Mouse (Mus musculus): Measurements from ENCODE around the gene Slc10a6. TPM values are rescaled to one million over a fixed set of nuclear protein-coding genes. Genes with fewer than 3 reads are reported as not detected.

Slc10a6 gene
- polyA plus RNA-seq, 1 experiment from 2014 or later: not detected

DNA sequence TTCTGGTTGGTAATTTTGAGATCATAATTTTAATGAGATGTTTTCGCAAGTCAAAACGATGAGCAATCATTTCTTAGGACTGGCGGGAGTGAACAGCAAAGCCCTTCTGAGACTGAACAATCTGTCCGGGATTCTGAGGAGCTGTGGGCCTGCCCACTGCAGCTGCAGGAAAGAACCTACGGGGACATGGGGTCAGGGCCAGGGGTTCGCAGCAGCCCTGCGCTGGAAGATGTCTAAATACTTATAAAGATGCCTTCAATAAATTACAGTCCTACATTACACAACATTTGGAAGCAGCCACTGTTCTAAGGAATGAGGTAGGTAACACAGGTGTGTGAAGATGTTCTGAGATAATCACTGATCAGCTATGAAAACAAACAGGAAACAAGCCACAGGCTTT is 23.5 kb downstream of the Slc10a6 start:
- no peaks in the 10 kb centered on the region for H3K9me3 ChIP-seq (ENCODE audit: control insufficient read depth, low read length)
- no peaks in the 10 kb centered on the region for H3K36me3 ChIP-seq (ENCODE audit: control insufficient read depth, insufficient read depth, low read length)
- no peak overlapping the region for H3K4me3 ChIP-seq (ENCODE audit: low read length)
- no peak overlapping the region for H3K9ac ChIP-seq (ENCODE audit: low read depth, low read length)
- no peak overlapping the region for H3K4me2 ChIP-seq (replicated peaks; ENCODE audit: low read depth, low read length)
- no peaks in the 10 kb centered on the region for H3K27me3 ChIP-seq (ENCODE audit: control insufficient read depth, insufficient read depth, low read length)
- no peak overlapping the region for H3K27ac ChIP-seq (ENCODE audit: low read depth, low read length)
- ATAC-seq (ENCODE audit: low FRiP score, low TSS enrichment): no peak
- H3K4me1 ChIP-seq (ENCODE audit: control insufficient read depth, insufficient read depth, low read length): no peaks in the 10 kb centered on the region
- WGBS: 69% methylated on average over 7 of the region's 7 CpGs

DNA sequence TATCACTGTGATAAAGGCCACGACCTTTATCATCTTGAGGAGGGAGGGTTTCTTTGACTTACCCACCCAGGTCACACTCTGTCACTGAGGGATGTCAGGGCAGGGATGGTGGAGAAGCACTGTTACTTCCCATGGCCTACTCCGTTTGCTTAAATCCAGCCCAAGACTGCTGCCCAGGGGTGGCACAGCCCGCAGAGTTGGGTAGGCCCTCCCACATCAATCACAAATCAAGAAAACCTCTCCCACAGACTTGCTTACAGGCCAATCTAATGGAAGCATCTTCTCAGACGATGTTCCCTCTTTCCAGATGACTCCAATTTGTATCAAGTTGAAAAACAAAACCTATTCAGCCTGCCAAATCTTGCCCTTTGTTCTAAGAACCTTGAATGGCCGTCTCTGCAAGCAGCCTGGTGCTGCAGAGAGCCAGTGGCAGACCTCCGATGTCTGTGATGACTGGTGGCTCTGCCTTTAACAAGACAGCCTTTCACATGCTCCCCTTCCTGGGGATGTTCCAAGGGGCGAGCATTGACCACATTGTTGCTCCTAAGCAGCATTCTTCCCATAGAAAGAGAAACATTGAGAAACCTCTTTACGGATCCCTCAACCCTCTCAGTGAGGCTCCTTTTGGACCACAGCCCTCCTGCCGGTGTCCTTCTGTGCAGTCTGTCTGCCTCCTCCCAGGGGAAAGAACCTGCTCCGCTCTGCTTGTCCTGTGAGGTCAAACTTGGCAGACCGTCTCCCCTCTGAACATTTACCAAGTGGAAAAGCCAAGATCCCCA is 25.9 kb downstream of the Slc10a6 start:
- no peak for ATAC-seq (ENCODE audit: low FRiP score, low TSS enrichment)
- Histone ChIP-seq H3K9me3 (ENCODE audit: control insufficient read depth, low read length) (no peaks in the 10 kb centered on the region), H3K4me1 (ENCODE audit: control insufficient read depth, insufficient read depth, low read length) (no peaks in the 10 kb centered on the region), H3K27me3 (ENCODE audit: control insufficient read depth, insufficient read depth, low read length) (no peaks in the 10 kb centered on the region), H3K4me2 (replicated peaks; ENCODE audit: low read depth, low read length) (no peak overlapping the region), H3K9ac (ENCODE audit: low read depth, low read length) (no peak overlapping the region), H3K27ac (ENCODE audit: low read depth, low read length) (no peak overlapping the region), H3K4me3 (ENCODE audit: low read length) (no peak overlapping the region), H3K36me3 (ENCODE audit: control insufficient read depth, insufficient read depth, low read length) (peaks cover 8% of the 10 kb centered on the region; the same call in 1 of the 2 replicates)
- 75% methylated on average over 11 of the region's 11 CpGs for WGBS

DNA sequence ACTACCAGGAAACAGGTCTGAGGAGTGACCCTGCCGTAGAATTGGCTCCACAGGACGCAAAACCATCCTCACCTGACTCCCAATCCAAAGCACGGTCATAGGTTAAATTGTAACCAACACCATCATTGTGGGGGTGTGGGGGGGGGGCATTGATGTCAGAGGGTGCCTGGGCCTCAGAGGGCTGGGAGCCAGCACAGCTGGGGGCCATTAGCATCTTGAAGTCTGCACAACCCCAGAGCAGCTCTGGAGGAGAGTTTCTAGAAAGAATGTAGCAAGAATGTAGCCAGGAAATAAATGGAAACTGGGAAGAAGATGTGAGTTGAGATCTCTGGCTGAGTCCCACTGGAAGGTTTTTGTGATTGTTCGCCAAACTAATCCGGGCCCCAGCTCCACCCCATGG is 30.3 kb downstream of the Slc10a6 start:
- no peaks in the 10 kb centered on the region for H3K9me3 ChIP-seq (ENCODE audit: control insufficient read depth, low read length)
- H3K4me3 ChIP-seq (ENCODE audit: low read length): no peak overlapping the region
- H3K27me3 ChIP-seq (ENCODE audit: control insufficient read depth, insufficient read depth, low read length): no peaks in the 10 kb centered on the region
- H3K4me1 ChIP-seq (ENCODE audit: control insufficient read depth, insufficient read depth, low read length): no peaks in the 10 kb centered on the region
- H3K9ac ChIP-seq (ENCODE audit: low read depth, low read length): no peak overlapping the region
- no peak overlapping the region for H3K4me2 ChIP-seq (replicated peaks; ENCODE audit: low read depth, low read length)
- H3K36me3 ChIP-seq (ENCODE audit: control insufficient read depth, insufficient read depth, low read length): peaks cover 23% of the 10 kb centered on the region
- 82% methylated on average over 5 of the region's 5 CpGs for WGBS
- H3K27ac ChIP-seq (ENCODE audit: low read depth, low read length): no peak overlapping the region
- no peak for ATAC-seq (ENCODE audit: low FRiP score, low TSS enrichment)

DNA sequence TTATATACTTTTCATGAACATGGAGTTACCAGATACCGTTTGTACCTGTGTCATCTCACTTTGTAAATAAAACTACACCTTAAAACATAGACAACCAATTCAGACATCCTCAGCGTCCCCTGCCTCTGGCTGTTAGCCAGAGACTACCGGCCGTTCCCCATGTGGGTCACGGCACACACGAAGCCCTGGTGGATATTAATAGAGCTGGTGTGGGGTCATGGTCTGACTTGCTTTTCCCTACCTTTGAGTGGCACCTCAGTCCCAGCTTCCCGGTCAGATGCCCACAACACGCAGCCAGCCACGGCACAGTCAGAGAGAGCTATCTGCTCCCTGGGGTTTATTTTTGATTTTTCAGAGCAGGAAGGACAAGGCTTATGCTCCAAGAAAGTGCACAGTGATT is 30.9 kb downstream of the Slc10a6 start:
- H3K4me1 ChIP-seq (ENCODE audit: control insufficient read depth, insufficient read depth, low read length): no peaks in the 10 kb centered on the region
- no peak overlapping the region for H3K4me2 ChIP-seq (replicated peaks; ENCODE audit: low read depth, low read length)
- H3K27ac ChIP-seq (ENCODE audit: low read depth, low read length): no peak overlapping the region
- no peak for ATAC-seq (ENCODE audit: low FRiP score, low TSS enrichment)
- peaks cover 27% of the 10 kb centered on the region for H3K36me3 ChIP-seq (ENCODE audit: control insufficient read depth, insufficient read depth, low read length)
- 88% methylated on average over 9 of the region's 9 CpGs for WGBS
- H3K9ac ChIP-seq (ENCODE audit: low read depth, low read length): no peak overlapping the region
- no peaks in the 10 kb centered on the region for H3K9me3 ChIP-seq (ENCODE audit: control insufficient read depth, low read length)
- no peak overlapping the region for H3K4me3 ChIP-seq (ENCODE audit: low read length)
- no peaks in the 10 kb centered on the region for H3K27me3 ChIP-seq (ENCODE audit: control insufficient read depth, insufficient read depth, low read length)

DNA sequence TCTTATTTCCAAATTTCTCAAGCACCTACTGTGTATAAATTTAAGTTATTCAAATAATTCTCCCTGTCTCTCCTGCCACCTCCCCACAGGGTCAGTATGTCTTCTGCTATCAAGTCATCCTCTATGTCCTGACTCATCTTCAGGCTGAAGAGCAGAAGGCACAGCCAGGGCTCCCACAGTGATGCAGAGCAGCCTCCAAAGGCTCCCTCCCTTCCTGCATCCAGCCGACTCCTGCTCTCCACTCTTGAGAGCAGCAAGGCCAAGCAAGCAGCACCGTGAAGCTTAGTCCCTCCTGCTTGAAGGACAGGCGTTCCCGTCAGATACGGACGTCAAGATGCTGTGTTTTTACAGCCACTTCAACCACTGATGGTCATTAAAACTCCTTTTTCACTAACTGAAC is 31.6 kb downstream of the Slc10a6 start:
- 55% methylated on average over 6 of the region's 6 CpGs for WGBS
- no peaks in the 10 kb centered on the region for H3K27me3 ChIP-seq (ENCODE audit: control insufficient read depth, insufficient read depth, low read length)

DNA sequence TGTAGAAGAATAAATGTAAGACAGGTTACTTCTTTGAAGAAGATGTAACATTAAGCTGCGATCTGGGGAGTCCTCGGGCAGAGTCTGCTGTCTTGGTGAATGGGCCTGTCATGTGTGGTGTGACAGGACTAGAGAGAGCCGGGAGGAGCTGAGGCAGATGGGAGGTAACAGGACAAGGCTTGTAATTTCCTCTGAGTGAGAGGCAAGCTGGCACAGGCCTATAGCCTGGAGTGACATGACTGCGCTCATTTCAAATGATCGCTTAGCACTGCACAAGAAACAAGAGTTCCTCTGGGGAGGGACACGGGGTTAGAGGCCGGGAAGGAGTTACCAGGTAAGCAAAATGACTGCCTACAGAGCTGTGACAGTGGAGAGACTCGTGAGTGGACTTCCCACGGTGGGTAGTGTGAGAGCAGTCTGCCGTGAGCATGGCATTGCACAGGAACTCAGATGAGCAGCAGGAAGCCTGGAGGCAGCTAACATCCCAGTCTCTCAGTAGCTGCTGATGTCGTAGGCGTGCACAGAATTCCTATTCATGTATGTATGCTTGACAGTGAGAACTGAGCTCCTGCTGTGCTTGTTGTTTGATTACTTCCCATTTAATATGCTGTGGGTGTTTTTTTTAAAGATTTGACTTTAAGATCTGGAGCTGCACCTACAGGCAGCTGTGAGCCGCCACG is 32.6 kb downstream of the Slc10a6 start:
- Histone ChIP-seq H3K27me3 (ENCODE audit: control insufficient read depth, insufficient read depth, low read length) (no peaks in the 10 kb centered on the region), H3K36me3 (ENCODE audit: control insufficient read depth, insufficient read depth, low read length) (peaks cover 33% of the 10 kb centered on the region), H3K9me3 (ENCODE audit: control insufficient read depth, low read length) (no peaks in the 10 kb centered on the region), H3K4me1 (ENCODE audit: control insufficient read depth, insufficient read depth, low read length) (no peaks in the 10 kb centered on the region), H3K27ac (ENCODE audit: low read depth, low read length) (no peak overlapping the region), H3K4me2 (replicated peaks; ENCODE audit: low read depth, low read length) (no peak overlapping the region), H3K9ac (ENCODE audit: low read depth, low read length) (no peak overlapping the region), H3K4me3 (ENCODE audit: low read length) (no peak overlapping the region)
- WGBS: 73% methylated on average over 14 of the region's 14 CpGs
- no peak for ATAC-seq (ENCODE audit: low FRiP score, low TSS enrichment)

More for the DNA sequence above, 31.6 kb downstream of the Slc10a6 start:
- ATAC-seq (ENCODE audit: low FRiP score, low TSS enrichment): no peak
- Histone ChIP-seq H3K4me1 (ENCODE audit: control insufficient read depth, insufficient read depth, low read length) (no peaks in the 10 kb centered on the region), H3K36me3 (ENCODE audit: control insufficient read depth, insufficient read depth, low read length) (peaks cover 33% of the 10 kb centered on the region), H3K4me3 (ENCODE audit: low read length) (no peak overlapping the region), H3K9me3 (ENCODE audit: control insufficient read depth, low read length) (no peaks in the 10 kb centered on the region), H3K9ac (ENCODE audit: low read depth, low read length) (no peak overlapping the region), H3K4me2 (replicated peaks; ENCODE audit: low read depth, low read length) (no peak overlapping the region), H3K27ac (ENCODE audit: low read depth, low read length) (no peak overlapping the region)

DNA sequence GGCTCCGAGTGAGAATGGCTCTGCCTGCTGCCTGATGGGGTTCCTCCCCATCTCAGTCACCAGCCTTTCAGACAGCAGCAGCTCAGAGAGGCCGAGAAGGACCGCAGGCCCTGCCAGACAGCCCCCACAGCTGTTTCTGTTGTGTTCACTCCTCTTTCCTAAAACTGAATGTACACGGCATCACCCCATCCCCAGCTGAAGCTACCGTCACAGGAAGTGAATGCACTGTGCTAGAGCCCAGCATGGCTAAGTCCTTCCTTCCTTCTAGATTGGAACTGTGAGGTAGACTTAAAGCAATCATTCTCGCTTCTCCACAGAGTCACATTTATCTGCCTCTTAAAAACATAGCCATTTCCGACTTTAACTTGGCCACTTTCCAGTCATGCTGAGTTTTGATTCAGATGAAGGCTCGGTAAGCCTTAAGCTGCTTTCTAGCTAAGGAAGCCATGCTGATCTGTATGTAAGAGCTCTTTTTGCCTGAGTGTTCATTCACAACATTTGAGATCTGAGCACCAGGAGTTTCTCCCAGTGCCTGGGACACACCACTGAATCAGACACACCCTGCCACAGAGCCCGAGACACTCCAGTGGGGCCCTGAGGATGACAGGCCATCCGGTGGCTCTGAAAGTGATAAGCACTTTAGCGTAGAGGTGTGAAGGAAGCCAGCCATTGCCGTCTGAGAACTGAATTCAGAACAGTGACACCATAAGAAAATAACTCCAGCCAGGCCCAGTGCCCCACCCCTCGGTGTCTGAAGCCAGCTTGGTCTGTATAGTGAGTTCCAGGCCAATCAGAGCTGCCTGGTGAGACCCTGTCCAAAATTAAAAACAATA is 33.6 kb downstream of the Slc10a6 start:
- ATAC-seq (ENCODE audit: low FRiP score, low TSS enrichment): no peak
- Histone ChIP-seq H3K36me3 (ENCODE audit: control insufficient read depth, insufficient read depth, low read length) (peaks cover 41% of the 10 kb centered on the region), H3K27ac (ENCODE audit: low read depth, low read length) (no peak overlapping the region)

DNA sequence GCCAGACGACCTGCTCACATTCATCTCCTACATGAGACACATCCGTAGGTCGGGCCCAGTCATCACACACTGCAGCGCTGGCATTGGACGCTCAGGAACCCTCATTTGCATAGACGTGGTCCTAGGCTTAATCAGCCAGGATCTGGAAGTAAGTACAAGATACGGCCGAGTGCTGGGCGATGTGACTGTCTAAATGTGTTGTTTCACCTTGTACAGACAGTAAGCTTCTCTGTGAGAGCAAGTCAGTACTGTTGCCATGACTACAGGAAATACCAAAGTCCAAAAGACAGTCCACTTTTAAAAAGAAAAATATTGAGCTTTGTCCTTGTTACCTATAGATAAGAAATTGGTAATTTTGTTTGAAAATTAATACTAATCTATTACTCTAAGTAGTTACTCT is 35.6 kb downstream of the Slc10a6 start:
- Histone ChIP-seq H3K27me3 (ENCODE audit: control insufficient read depth, insufficient read depth, low read length) (no peaks in the 10 kb centered on the region), H3K36me3 (ENCODE audit: control insufficient read depth, insufficient read depth, low read length) (peaks cover 36% of the 10 kb centered on the region), H3K4me2 (replicated peaks; ENCODE audit: low read depth, low read length) (no peak overlapping the region), H3K4me1 (ENCODE audit: control insufficient read depth, insufficient read depth, low read length) (no peaks in the 10 kb centered on the region), H3K9me3 (ENCODE audit: control insufficient read depth, low read length) (no peaks in the 10 kb centered on the region), H3K27ac (ENCODE audit: low read depth, low read length) (no peak overlapping the region), H3K4me3 (ENCODE audit: low read length) (no peak overlapping the region), H3K9ac (ENCODE audit: low read depth, low read length) (no peak overlapping the region)
- ATAC-seq (ENCODE audit: low FRiP score, low TSS enrichment): no peak
- WGBS: 89% methylated on average over 9 of the region's 9 CpGs

More for the DNA sequence above, 33.6 kb downstream of the Slc10a6 start:
- H3K4me3 ChIP-seq (ENCODE audit: low read length): no peak overlapping the region
- no peaks in the 10 kb centered on the region for H3K4me1 ChIP-seq (ENCODE audit: control insufficient read depth, insufficient read depth, low read length)
- H3K4me2 ChIP-seq (replicated peaks; ENCODE audit: low read depth, low read length): no peak overlapping the region
- 54% methylated on average over 13 of the region's 13 CpGs for WGBS
- H3K9ac ChIP-seq (ENCODE audit: low read depth, low read length): no peak overlapping the region
- H3K9me3 ChIP-seq (ENCODE audit: control insufficient read depth, low read length): no peaks in the 10 kb centered on the region
- H3K27me3 ChIP-seq (ENCODE audit: control insufficient read depth, insufficient read depth, low read length): no peaks in the 10 kb centered on the region
